Mouse (Mus musculus): Measurements from ENCODE around the gene Ckb.
"Not testable (repeated sequence)": the region's sequence is repeated elsewhere in the genome, so short reads cannot be mapped to it uniquely, and the experiment has no call there.

Gene Ckb

DNA sequence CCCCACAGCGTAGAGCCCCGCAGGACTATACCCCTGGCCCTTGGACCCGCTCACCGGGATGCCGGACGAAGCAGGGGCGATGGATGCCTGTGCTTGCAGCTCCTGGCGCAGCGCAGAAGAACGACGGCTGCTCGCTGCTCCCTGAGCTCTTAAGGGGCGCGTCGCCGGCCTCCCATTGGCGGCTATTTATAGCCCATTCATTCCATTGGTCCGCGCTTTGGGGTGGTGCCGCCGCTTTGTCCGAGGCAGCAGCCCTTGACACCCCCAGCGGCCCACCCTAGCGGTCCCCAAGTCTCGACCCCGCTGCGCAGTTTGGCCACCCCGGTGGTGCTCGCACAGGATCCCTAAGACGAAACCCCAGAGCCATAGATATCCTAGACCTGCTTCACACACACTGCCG is at the start of gene Ckb:
Gene Ckb, minus strand, starts transcription at position 163 of the 400 bp plus-strand sequence.
- in situ Hi-C loops (cut with MboI; ENCODE audit: unreplicated experiment in 2 of 2): loop anchor here in 1 of 2 experiments (25.0 kb wide), 1 partner anchor 865 kb away; no protein-coding TSS in a partner anchor

DNA sequence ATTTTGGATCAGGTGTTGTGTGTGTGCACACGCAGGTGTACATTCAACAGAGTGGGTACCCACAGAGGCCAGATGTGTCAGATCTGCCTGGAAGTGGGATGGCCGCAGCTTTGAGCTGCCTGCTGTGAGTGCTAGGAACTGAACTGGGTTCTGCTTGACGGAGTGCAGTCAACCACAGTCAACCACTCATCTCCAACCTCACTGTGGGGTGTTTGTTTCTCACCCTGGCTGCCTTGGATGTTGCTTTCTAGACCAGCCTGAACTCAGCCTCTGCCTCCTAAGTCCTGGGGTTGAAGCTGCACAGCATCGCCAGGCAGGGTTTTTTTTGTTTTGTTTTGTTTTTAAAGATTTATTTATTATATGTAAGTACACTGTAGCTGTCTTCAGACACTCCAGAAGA is 48.1 kb upstream of the Ckb start:
- in situ Hi-C loops (cut with MboI; ENCODE audit: unreplicated experiment in 2 of 2): no loop called here

GRCm38 (mm10) chr12:111718656-111719055 is 46.5 kb upstream of the Ckb start:
- in situ Hi-C loops (cut with MboI; ENCODE audit: unreplicated experiment in 2 of 2): no loop called here

DNA sequence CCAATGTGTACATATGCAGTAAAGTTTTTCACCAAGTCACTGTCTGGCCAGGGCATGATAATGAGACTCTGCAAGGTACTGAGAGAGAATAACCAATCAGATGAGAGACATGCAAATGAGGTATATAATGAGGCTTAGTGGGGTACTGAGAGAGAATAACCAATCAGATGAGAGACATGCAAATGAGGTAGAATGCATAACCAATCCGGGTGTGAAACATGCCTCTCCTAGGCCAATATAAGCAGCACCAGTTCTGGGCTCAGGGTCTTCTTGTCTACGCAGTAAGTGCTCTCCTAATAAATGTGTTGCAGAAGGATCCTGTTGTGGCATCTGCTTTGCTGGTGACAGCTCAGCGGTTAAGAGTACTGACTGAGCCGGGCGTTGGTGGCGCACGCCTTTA is 44.4 kb upstream of the Ckb start:
- in situ Hi-C loops (cut with MboI; ENCODE audit: unreplicated experiment in 2 of 2): no loop called here

GRCm38 (mm10) chr12:111713880-111714279 is 41.7 kb upstream of the Ckb start:
- in situ Hi-C loops (cut with MboI; ENCODE audit: unreplicated experiment in 2 of 2): not testable (repeated sequence)

DNA sequence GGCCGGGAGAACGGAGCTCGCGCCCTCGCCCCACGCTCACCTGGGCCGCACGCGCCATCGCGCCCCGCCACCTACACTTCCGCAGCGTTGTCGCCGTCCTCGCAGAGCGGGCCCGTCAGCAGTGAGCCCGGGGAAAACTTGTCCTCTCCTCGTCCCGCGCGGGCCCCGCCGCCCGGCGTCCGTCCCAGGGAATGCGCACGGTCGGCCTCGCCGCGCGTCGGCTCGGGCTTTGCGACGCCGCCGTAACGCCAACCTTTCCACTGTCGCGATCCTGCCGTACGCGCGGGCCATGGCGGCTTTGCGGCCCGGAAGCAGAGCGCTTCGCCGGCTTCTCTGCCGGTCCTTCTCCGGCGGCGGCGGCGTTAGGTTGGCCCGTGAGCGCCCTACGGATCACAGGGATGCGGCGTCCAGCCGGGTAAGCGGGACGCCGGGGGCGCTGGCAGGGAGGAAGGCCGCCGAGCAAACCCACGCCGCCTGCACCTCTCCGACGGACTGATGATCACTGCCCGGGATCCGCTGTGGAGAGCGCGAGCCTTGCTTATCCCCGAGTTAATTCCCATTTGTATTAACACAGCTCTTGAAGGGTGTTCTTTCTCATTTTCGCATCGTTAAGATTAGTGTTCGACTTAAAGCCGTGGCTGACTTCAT is 41.0 kb upstream of the Ckb start, which contains the start of the genes Bag5 and Apopt1:
Gene Bag5, minus strand, starts transcription at position 254 of the 648 bp plus-strand sequence.
Gene Apopt1, plus strand, starts transcription at position 258 of the 648 bp plus-strand sequence.
- in situ Hi-C loops (cut with MboI; ENCODE audit: unreplicated experiment in 2 of 2): no loop called here

GRCm38 (mm10) chr12:111712476-111712875 is 40.3 kb upstream of the Ckb start:
- in situ Hi-C loops (cut with MboI; ENCODE audit: unreplicated experiment in 2 of 2): no loop called here

DNA sequence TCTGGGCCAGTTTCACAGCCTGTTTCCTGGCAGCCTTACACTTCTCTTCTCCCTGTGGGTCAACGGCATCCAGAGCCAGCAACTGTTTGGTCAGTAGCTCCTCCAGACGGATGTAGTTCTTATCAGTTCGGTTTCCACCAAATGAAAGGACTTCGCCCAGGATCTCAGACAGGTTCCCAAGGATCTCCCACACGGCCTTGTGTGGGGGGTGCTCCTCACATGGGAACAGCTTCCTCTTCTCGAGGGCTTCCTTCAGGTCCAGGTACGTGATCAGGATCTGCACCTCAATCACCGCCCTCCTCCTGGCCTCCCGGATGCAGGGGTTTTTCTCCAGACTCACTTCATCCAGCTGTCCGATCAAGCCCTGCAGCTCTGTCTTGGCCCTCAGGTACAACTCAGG is 38.0 kb upstream of the Ckb start:
- in situ Hi-C loops (cut with MboI; ENCODE audit: unreplicated experiment in 2 of 2): no loop called here

GRCm38 (mm10) chr12:111708181-111708580 is 36.0 kb upstream of the Ckb start:
- in situ Hi-C loops (cut with MboI; ENCODE audit: unreplicated experiment in 2 of 2): no loop called here

- in situ Hi-C loops (cut with MboI; ENCODE audit: unreplicated experiment in 2 of 2): no loop called here
Measured at GRCm38 (mm10) chr12:111705186-111705973, 33.2 kb upstream of the Ckb start.

DNA sequence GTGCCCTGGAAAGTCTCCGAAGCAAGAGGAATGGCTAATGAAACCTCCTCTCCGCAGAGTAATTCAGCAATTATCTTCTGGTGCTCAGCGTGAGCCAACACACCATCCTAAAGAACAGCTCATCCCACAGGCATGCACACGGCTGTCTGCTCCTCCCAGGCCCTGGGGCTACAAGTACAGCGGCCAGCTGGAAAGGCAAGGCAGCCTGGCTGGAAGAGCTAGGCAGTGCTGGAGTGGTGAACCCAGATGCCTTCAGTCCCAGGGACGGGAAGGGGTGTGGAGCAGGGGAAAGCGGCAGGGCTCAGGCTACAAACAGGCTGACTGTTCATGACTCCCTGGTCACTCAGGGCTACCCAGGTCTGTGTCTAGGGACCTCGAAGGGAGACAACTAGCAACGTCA is 32.5 kb upstream of the Ckb start:
- in situ Hi-C loops (cut with MboI; ENCODE audit: unreplicated experiment in 2 of 2): no loop called here

DNA sequence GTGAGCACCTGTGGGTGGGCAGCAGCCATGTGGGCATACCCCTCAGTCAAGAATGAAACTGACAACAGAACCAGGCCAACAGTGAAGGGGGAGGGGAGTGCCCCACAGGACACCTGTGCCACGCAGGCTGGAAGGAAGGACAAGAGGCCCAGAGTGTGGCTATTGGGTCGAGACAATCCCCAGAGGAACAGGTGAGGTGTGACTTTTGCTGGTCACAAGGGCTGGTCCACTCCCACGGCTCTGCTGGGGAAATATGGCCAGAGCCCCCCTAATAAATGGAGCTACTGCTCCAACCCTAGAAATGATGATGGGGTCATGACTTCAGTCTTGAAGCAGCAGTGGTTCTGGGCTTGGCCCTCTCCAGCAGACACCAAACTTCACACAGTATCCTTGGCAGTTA is 31.2 kb upstream of the Ckb start:
- in situ Hi-C loops (cut with MboI; ENCODE audit: unreplicated experiment in 2 of 2): no loop called here

DNA sequence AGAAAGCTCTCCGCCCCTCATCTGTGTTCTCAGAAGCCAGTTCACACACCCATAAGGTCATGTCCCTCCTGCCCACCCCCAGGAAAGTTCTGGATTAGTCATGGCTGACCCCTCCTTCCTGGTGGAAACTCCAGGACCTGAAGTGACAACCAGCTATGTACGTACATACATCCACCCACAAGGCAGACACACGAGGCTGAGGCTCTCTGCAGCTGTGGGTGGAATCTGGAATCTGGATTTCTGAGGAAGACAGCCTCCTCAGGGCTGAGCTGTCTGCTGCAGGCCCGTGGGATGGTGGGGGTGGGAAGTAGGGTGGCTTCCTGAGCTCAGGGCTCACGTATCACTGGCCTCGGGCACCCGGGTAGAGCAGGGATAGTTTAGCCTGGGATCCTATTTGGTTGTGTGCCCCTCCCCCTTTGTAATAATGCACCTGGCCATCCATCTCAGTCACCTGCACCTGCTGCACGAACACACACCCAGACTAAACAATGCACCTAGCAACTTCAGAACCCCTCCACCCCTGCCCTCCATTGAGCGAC is 28.9 kb upstream of the Ckb start:
- in situ Hi-C loops (cut with MboI; ENCODE audit: unreplicated experiment in 2 of 2): no loop called here

DNA sequence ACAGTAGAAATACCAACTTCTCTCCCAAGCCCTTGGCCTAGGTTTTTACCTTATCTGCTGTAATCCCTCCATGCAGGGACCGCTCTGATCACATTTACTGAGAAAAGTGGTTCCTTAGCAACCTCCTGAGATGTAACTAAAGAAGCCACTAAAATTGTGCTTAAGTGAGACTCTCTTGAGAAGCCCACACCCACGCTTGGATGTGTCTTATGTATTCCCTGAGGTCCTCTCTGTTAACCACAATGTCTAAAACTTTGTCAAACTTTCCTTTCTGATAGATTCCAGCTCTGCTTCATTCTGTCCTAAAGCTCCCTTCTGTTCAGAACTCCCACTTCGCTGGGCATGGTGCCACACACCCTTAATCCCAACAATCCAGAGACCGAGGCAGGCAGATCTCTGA is 27.4 kb upstream of the Ckb start:
- in situ Hi-C loops (cut with MboI; ENCODE audit: unreplicated experiment in 2 of 2): loop anchor here (5.0 to 25.0 kb wide), 3 partner anchors 37 to 838 kb away; no protein-coding TSS in a partner anchor

- in situ Hi-C loops (cut with MboI; ENCODE audit: unreplicated experiment in 2 of 2): loop anchor here (5.0 to 25.0 kb wide), 3 partner anchors 36 to 839 kb away; no protein-coding TSS in a partner anchor
Measured at GRCm38 (mm10) chr12:111698346-111698913, 26.3 kb upstream of the Ckb start.

- in situ Hi-C loops (cut with MboI; ENCODE audit: unreplicated experiment in 2 of 2): loop anchor here (5.0 to 25.0 kb wide), 3 partner anchors 35 to 840 kb away; no protein-coding TSS in a partner anchor
Measured at GRCm38 (mm10) chr12:111697708-111698107, 25.6 kb upstream of the Ckb start.

DNA sequence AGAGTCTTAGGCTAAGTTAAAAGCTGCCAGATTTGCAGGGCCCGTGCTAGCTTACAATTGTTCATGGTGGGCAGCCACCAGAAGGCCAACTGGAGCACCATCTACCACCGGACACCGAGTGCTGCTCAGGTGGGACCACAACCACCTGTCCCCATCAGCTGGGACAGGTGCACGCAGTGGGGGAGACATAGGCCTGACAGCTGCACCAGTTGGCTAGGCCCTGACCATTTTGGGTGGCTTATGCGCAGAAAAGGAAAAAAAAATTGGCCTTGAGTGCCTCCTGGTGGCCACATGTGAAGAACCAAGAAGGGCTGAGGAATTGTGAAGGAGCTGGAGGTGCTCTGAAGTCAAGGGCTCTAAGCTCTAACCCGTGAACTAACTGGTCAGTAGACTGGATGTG is 24.1 kb upstream of the Ckb start:
- in situ Hi-C loops (cut with MboI; ENCODE audit: unreplicated experiment in 2 of 2): loop anchor here (5.0 to 25.0 kb wide), 3 partner anchors 34 to 841 kb away; no protein-coding TSS in a partner anchor

DNA sequence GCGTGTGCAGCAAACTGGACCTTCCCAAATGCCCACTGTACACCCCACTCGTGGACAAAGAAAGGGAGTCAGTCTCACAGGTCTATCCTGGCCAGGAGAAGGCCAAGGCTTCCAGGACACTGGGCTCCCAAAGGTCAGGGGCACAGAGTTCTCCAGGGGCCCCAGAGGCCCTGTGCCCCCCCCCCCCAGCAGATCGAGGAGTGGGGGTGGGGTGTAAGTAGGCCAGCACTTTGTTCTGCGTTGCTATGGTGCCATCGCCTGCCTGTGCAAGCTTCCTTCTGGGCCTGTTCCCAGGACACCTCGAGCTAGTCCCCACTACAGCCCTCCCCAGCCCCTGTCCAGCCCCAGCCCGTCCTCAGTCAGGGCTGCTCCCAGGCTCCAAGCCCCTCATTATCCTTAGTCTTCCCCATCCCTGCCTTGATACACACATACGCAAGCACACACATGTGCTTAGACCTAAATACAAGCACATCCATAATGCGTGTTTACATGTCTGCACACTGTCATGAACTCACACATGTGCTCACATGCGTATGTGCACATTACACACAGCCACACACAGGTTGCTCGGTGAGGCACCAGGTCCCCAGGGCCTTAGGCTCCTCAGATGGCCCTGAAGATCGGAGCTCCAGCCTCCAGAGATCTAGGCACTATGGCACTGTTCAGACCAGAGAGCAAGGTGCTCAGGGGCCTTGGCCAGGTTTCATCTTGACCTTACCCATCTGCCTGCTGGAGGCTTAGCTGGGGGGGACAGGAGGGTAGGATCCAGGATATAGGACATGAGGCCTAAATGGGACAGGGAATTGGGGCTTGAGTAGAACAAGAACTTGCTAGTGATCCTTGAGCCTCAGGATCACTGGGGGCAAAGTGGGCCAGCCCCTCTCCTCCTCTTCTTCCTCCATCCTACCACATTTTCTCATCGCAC is 23.0 kb upstream of the Ckb start:
- in situ Hi-C loops (cut with MboI; ENCODE audit: unreplicated experiment in 2 of 2): loop anchor here (5.0 to 25.0 kb wide), 3 partner anchors 33 to 842 kb away; no protein-coding TSS in a partner anchor

- in situ Hi-C loops (cut with MboI; ENCODE audit: unreplicated experiment in 2 of 2): loop anchor here in 1 of 2 experiments (25.0 kb wide), 1 partner anchor 843 kb away; no protein-coding TSS in a partner anchor
Measured at GRCm38 (mm10) chr12:111694271-111694781, 22.2 kb upstream of the Ckb start.
